Mouse (Mus musculus) left cerebral cortex, postnatal 36 days (tissue): ENCODE data around the gene Ttll10. TPM values are rescaled to one million over a fixed set of nuclear protein-coding genes. Genes with fewer than 3 reads are reported as not detected.

Source experiments
- DNase-seq, 2 experiments: peaks; one replicate each; pipeline ENCODE4 v3.0.0; 2021 to 2022; ENCODE audit warnings: low spot score in 2 of 2, mixed read lengths in 1 of 2
- intact Hi-C: fragments of 180-260 bp; cut with DNase I; formaldehyde crosslinking; loops from one replicate; pipeline ENCODE4 v1.15.1; 2025
- microRNA-seq: library from miRNA; unstranded; fragments of <30 nt; microRNA quantifications from one replicate; pipeline ENCODE4 v1.2.0, GENCODE M21; 2022
- total RNA-seq, 2 experiments: library from RNA; stranded (reverse); gene quantifications; 2 replicates each; pipeline ENCODE4 v1.2.3; 2021

Ttll10 gene
- total RNA-seq, 2 experiments from 2014 or later = not detected

GRCm38 (mm10) chr4:155991211-155991907, 67.9 kb downstream of the Ttll10 start:
- DNase-seq = no peak
- intact Hi-C loops = loop anchor here (5.0 to 10.0 kb wide), 3 partner anchors 34 to 113 kb away; partner anchors contain the start of genes 9430015G10Rik and Ube2j2

Small RNA genes lying within 50 kb of the gene (microRNA-seq; reads per million reads assigned to microRNA genes)
- gene Mir200a = 4.8 reads per million, percentile 16 among the genes with 10 or more reads in this experiment
- gene Mir200b = 75.6 reads per million, percentile 53 among the genes with 10 or more reads in this experiment
- 52.3 reads per million, percentile 50 among the genes with 10 or more reads in this experiment for gene Mir429

Other genes starting within 250 kb of the Ttll10 start
- gene Ccnl2, start 246.9 kb downstream of the Ttll10 start, total RNA-seq = 10 to 100 TPM; 50.4 to 84.5 TPM
- gene Aurkaip1, start 228.1 kb downstream of the Ttll10 start, total RNA-seq = 100 to 1,000 TPM in 1 of 2 experiments, 10 to 100 TPM in 1; 88.7 to 101 TPM
- 10 to 100 TPM in 1 of 2 experiments, 1 to 10 TPM in 1; 5.8 to 10.3 TPM for gene Mxra8, start 219.7 kb downstream of the Ttll10 start, total RNA-seq
- 10 to 100 TPM; 85.8 to 91.7 TPM for gene Dvl1, start 212.0 kb downstream of the Ttll10 start, total RNA-seq
- under 1 TPM; 0.11 to 0.15 TPM for gene Tas1r3, start 196.1 kb downstream of the Ttll10 start, total RNA-seq
- 10 to 100 TPM; 31.2 to 35.2 TPM for gene Cptp, start 190.0 kb downstream of the Ttll10 start, total RNA-seq
- 10 to 100 TPM; 33.2 to 34.0 TPM for gene Ints11, start 189.9 kb downstream of the Ttll10 start, total RNA-seq
- gene Pusl1, start 167.6 kb downstream of the Ttll10 start, total RNA-seq = 10 to 100 TPM; 56.3 to 67.4 TPM
- gene Acap3, start 167.6 kb downstream of the Ttll10 start, total RNA-seq = 100 to 1,000 TPM; 137 to 150 TPM
- 10 to 100 TPM; 78.8 to 80.1 TPM for gene Ube2j2, start 115.6 kb downstream of the Ttll10 start, total RNA-seq
- 10 to 100 TPM; 18.1 to 19.5 TPM for gene C1qtnf12, start 97.1 kb downstream of the Ttll10 start, total RNA-seq
- gene B3galt6, start 66.8 kb downstream of the Ttll10 start, total RNA-seq = 10 to 100 TPM in 1 of 2 experiments, 1 to 10 TPM in 1; 9.9 to 11.1 TPM
- 100 to 1,000 TPM; 184 to 206 TPM for gene Sdf4, start 66.5 kb downstream of the Ttll10 start, total RNA-seq
- gene Tnfrsf4, start 45.6 kb downstream of the Ttll10 start, total RNA-seq = 1 to 10 TPM in 1 of 2 experiments, under 1 TPM in 1; 0.39 to 1.9 TPM
- not detected for gene Tnfrsf18, start 33.2 kb downstream of the Ttll10 start, total RNA-seq
- gene 9430015G10Rik, start 50.6 kb upstream of the Ttll10 start, total RNA-seq = 10 to 100 TPM; 27.0 to 35.8 TPM
- 1 to 10 TPM in 1 of 2 experiments, under 1 TPM in 1; 0.84 to 1.1 TPM for gene Rnf223, start 71.1 kb upstream of the Ttll10 start, total RNA-seq
- gene Agrn, start 138.1 kb upstream of the Ttll10 start, total RNA-seq = 100 to 1,000 TPM; 126 to 150 TPM
- 1 to 10 TPM; 1.5 to 1.9 TPM for gene Isg15, start 141.4 kb upstream of the Ttll10 start, total RNA-seq
- gene AW011738, start 143.9 kb upstream of the Ttll10 start, total RNA-seq = 1 to 10 TPM; 4.0 to 5.8 TPM
- under 1 TPM; 0.37 to 0.45 TPM for gene Perm1, start 156.5 kb upstream of the Ttll10 start, total RNA-seq
- 10 to 100 TPM; 32.4 to 42.9 TPM for gene Plekhn1, start 175.4 kb upstream of the Ttll10 start, total RNA-seq
- 10 to 100 TPM; 64.4 to 68.0 TPM for gene Noc2l, start 176.6 kb upstream of the Ttll10 start, total RNA-seq
- gene Samd11, start 196.2 kb upstream of the Ttll10 start, total RNA-seq = 1 to 10 TPM; 3.9 to 4.7 TPM